Mouse (Mus musculus) kidney, adult 2 months (tissue): ENCODE measurements at regions not wholly inside any gene's neighbourhood (a gene's known extent, or its start where the extent isn't known, plus 50 kb on each side); places are given as distances from the start of the nearest gene placed in this dataset.

ENCODE experiments used
- CTCF ChIP-seq: fragments of 200-500 bp; conservative IDR thresholded peaks from 2 replicates; pipeline ENCODE4 v1.5.1; 2011; ENCODE audit warnings: low read depth, mild to moderate bottlenecking, control low read depth, low read length, moderate library complexity, mixed read lengths; ENCODE audit not compliant: insufficient read depth, insufficient read length
- POLR2A ChIP-seq: fragments of 200-500 bp; IDR thresholded peaks from one replicate; pipeline ENCODE4 v1.6.1; 2011; ENCODE audit warnings: low read depth, low read length, control low read depth

- no peak for TF ChIP-seq CTCF
- TF ChIP-seq POLR2A = no peak
These were observed 168.9 kb upstream of the Etaa1 start for GRCm38 (mm10) chr11:18122616-18123015.
